Mouse (Mus musculus): ENCODE results near the gene Pin1rt1.
A peak's percentile ranks its signal among the peaks of the same experiment; 100 is the strongest.

The Pin1rt1 gene

DNA sequence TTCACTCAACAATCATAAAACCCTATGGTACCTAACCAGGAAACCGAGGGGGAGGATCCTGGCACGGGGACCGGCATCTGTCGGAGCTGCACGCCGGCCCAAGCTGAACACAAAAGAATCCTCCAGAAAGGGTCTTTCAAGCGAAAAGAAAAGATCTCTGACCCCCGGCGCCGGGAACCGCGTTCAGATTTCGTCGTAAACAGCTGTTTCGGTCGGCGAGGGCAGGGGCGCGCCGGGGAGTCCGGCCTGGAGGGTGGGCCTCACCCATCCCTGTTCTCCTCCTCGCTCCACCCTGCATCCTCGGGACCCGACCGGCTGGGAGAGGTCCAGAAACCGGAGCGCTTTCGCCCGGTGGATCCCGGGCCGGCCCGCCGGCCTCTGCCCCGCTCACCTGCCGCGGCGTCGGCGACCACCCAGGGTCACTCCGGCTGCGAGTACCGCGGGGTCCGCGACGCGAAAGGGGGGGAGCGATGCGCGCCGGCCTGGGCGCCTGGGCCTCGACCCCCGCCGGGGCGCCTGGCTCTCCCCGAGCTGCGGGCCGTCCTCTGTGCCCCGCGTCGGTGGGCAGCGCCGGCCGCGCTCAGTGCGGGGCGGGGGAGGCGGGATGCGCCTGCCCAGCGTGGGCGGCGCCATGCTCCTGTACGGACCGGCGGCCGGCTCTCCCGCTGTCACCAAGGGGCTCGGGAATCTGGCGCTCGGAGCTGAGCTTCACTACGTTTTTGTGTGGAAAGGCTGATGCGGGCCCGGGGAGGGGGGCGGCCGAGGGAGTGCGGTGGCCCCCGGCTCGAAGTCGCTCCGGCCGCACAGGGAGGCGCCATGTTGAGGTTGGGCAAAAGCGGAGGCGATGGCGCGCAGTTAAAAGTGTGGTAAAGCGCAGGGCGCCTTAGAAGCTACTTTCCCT is 4.3 kb downstream of the Pin1rt1 start, which contains the start of gene Tcp11l1:
Gene Tcp11l1 (minus strand): TSS at position 585 of the 901 bp plus-strand sequence.
- DNase-seq: peak; percentile 67 to 70

GRCm38 (mm10) chr2:104710670-104711370 is 5.4 kb downstream of the Pin1rt1 start:
- no peak for DNase-seq

- peak in 1 of 2 experiments; percentile 15 for DNase-seq
These were observed 6.3 kb downstream of the Pin1rt1 start for GRCm38 (mm10) chr2:104709786-104710337.

DNA sequence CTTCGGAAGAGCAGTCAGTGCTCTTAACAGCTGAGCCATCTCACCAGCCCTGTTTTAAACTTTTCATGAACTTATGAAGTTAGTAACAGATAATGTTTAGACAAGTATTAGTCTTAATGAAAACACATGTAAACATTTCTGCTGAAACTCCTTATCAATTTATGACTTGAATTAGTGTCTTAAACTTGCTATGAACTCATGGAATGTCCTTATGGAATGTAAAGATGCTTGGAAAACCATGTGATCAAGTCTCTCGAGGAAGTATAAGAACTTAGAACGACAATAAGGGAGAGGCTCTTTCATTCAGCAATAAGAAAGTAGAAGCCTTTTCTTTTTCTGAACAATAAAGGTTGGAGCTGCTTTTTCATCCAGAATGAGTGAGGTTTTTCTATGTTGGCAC is 11.8 kb downstream of the Pin1rt1 start:
- no peak for DNase-seq

- DNase-seq: no peak
These were observed 13.0 kb downstream of the Pin1rt1 start for GRCm38 (mm10) chr2:104703158-104703557.

GRCm38 (mm10) chr2:104699659-104700058 is 16.5 kb downstream of the Pin1rt1 start:
- no peak for DNase-seq

DNA sequence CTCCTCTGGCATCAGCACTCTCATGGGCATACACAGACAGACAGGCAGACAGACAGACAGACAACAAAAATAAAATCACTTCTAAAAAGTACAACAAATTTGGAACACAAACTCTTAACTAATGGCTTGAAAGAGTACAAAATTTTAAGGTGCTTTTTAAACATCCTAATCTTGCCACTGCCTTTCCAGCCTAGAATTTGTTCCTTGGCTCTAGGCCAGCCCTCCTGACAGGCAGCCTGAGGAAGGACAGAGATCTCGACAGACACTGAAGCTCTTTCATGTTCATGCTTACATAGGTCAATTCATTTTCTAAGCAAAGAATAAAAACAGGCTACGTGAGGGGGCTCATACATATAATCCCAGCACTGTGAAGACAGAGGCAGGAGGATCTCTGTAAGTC is 23.6 kb downstream of the Pin1rt1 start:
- peak in 1 of 2 experiments; percentile 25 for DNase-seq

DNA sequence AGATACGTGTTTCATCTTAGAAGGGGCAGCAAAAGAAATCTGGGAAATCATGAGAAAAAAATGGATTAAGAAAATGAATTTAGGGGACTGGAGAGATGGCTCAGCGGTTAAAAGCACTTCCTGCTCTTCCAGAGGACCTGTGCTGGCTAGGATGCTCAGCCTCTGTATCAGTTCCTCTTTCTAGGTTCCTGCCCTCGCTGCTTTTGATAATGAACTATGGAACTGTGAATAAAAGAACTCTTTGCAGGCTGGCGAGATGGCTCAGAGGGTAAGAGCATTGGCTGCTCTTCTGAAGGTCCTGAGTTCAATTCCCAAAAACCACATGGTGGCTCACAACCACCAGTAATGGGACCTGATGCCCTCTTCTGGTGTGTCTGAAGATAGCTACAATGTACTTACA is 25.5 kb downstream of the Pin1rt1 start:
- no peak for DNase-seq

GRCm38 (mm10) chr2:104688724-104689123 is 27.5 kb downstream of the Pin1rt1 start:
- DNase-seq: no peak

- DNase-seq: peak; percentile 35 to 68
These were observed 27.9 kb downstream of the Pin1rt1 start for GRCm38 (mm10) chr2:104688321-104688720.

DNA sequence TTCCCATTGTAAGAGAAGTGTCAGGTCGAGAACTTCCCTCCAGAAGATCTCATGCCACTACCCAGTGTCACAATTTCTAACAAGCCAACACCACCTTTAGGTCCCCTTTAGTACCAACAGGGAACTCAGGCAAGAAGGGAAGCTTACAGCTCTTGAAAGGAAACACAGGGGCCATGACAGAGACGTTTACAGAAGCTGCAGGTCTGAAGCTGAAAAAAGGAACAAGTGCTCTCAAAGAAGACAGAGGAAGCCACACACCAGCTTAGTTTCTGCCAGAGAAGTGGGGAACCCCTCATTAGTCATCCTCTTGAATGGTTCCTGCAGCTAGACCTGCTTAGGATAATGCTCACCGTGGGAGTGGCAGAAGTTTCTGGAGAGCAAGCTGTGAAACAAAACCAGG is 28.9 kb downstream of the Pin1rt1 start:
- no peak for DNase-seq

- peak; percentile 77 to 85 for DNase-seq
These were observed 30.8 kb downstream of the Pin1rt1 start for GRCm38 (mm10) chr2:104685418-104685817.

- DNase-seq: peak in 1 of 2 experiments; percentile 28
These were observed 31.4 kb downstream of the Pin1rt1 start for GRCm38 (mm10) chr2:104684771-104685170.

DNA sequence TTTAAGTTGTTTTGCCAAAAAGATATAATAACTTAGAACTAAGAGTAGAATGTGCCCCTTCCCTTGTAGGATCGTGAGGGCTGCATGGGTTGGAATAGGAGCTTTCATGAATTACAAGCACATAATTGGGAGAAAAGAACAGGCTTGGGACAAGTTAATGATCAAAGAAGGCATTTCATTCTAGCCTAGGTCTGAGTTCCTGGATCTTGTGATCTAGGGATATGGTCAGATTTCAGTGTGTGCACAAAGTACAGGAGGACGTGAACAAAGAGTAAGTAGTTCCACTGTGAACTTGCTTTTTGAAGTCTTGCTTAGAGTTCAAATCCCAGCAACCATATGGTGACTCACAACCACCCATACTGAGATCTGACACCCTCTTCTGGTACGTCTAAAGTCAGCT is 38.9 kb downstream of the Pin1rt1 start:
- DNase-seq: no peak

- no peak for DNase-seq
These were observed 44.5 kb downstream of the Pin1rt1 start for GRCm38 (mm10) chr2:104671724-104672123.

DNA sequence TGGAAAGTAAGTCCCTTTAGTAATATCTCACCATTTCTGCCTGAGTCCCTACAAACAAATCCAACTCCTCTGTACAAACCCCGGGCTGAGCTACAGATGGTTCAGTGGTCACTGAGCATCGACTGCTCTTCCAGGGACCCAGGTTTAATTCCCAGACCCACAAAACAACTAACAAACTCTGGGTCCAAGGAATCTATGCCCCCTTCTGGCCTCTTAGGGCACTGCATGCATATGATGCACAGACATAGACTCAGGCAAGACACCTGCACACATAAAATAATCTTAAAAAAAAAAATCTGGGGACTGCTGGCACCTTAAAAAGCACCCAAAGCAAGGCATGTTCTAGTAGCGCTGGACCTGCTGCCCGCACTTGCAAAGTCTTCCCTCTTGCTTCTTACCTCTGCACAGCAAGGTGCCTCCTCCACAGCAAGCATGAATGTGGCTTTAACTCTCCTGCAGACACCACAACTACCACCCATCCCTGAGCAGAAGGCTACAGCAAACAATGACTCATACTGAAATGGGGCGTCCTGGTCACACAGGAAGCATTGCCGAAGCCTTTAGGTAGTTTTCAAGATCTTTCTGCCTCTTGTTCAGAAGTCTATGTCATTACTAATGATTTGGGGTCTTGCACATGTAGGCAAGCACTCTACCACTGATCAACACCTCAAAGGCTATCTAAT is 46.9 kb downstream of the Pin1rt1 start:
- no peak for DNase-seq

Measured in kidney, postnatal 25 days (tissue).